Mouse (Mus musculus): Measurements from ENCODE around the gene H2al1h. TPM values are rescaled to one million over a fixed set of nuclear protein-coding genes. Genes with fewer than 3 reads are reported as not detected.

H2al1h gene
- not detected in 2 replicates for polyA plus RNA-seq (2015; fragmentation: Nextera tagmentation; extraction: Ambion mirVana)

GRCm38 (mm10) chrX:11321192-11321591, at the start of gene H2al1h:
TSS of gene H2al1h (plus strand) at chrX:11321492.

DNA sequence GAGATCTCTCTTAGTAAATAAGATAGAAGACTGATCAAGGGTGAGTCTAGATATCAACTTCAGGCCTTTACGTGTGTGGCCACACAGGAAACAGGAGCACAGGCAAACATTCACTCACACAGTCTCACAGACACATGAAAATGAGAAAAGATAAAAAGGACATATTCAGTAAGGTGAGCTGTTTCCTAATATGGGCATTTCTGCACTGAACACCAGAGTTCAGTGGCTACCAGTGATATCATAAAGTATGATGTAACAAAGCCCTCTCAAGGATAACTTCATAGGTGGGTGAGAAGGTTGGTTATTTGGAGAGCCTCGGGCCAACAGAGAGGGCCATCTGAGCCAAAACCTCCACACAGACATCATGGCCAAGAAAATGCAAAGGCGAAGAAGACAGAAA, 22.3 kb upstream of the H2al1h start, which contains the start of gene H2al1a:
H2al1a (plus strand) TSS at position 301 of the 400 bp plus-strand sequence.

GRCm38 (mm10) chrX:11302132-11302531, 19.2 kb upstream of the H2al1h start, which contains the start of gene H2al1b:
TSS of gene H2al1b (plus strand) at chrX:11302432.

GRCm38 (mm10) chrX:11305355-11305754, 15.9 kb upstream of the H2al1h start, which contains the start of gene H2al1c:
TSS of gene H2al1c (plus strand) at chrX:11305655.

DNA sequence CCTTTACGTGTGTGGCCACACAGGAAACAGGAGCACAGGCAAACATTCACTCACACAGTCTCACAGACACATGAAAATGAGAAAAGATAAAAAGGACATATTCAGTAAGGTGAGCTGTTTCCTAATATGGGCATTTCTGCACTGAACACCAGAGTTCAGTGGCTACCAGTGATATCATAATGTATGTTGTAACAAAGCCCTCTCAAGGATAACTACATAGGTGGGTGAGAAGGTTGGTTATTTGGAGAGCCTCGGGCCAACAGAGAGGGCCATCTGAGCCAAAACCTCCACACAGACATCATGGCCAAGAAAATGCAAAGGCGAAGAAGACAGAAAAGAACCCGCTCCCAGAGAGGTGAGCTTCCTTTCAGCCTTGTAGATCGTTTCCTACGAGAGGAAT, 12.8 kb upstream of the H2al1h start, which contains the start of gene H2al1d:
H2al1d (plus strand) TSS at position 301 of the 400 bp plus-strand sequence.

DNA sequence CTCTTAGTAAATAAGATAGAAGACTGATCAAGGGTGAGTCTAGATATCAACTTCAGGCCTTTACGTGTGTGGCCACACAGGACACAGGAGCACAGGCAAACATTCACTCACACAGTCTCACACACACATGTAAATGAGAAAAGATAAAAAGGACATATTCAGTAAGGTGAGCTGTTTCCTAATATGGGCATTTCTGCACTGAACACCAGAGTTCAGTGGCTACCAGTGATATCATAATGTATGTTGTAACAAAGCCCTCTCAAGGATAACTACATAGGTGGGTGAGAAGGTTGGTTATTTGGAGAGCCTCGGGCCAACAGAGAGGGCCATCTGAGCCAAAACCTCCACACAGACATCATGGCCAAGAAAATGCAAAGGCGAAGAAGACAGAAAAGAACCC, 9.7 kb upstream of the H2al1h start, which contains the start of gene H2al1e:
H2al1e (plus strand) TSS at position 301 of the 400 bp plus-strand sequence.

GRCm38 (mm10) chrX:11314858-11315257, 6.4 kb upstream of the H2al1h start, which contains the start of gene H2al1f:
TSS of gene H2al1f (plus strand) at chrX:11315158.

DNA sequence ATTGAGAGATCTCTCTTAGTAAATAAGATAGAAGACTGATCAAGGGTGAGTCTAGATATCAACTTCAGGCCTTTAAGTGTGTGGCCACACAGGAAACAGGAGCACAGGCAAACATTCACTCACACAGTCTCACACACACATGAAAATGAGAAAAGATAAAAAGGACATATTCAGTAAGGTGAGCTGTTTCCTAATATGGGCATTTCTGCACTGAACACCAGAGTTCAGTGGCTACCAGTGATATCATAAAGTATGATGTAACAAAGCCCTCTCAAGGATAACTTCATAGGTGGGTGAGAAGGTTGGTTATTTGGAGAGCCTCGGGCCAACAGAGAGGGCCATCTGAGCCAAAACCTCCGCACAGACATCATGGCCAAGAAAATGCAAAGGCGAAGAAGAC, 3.3 kb upstream of the H2al1h start, which contains the start of gene H2al1g:
H2al1g (plus strand) TSS at position 301 of the 400 bp plus-strand sequence.

DNA sequence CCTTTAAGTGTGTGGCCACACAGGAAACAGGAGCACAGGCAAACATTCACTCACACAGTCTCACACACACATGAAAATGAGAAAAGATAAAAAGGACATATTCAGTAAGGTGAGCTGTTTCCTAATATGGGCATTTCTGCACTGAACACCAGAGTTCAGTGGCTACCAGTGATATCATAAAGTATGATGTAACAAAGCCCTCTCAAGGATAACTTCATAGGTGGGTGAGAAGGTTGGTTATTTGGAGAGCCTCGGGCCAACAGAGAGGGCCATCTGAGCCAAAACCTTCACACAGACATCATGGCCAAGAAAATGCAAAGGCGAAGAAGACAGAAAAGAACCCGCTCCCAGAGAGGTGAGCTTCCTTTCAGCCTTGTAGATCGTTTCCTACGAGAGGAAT, 3.1 kb downstream of the H2al1h start, which contains the start of gene H2al1i:
H2al1i (plus strand) TSS at position 301 of the 400 bp plus-strand sequence.

DNA sequence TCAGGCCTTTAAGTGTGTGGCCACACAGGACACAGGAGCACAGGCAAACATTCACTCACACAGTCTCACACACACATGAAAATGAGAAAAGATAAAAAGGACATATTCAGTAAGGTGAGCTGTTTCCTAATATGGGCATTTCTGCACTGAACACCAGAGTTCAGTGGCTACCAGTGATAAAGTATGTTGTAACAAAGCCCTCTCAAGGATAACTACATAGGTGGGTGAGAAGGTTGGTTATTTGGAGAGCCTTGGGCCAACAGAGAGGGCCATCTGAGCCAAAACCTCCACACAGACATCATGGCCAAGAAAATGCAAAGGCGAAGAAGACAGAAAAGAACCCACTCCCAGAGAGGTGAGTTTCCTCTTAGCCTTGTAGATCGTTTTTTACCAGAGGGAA, 6.2 kb downstream of the H2al1h start, which contains the start of gene H2al1j:
H2al1j (plus strand) TSS at position 301 of the 400 bp plus-strand sequence.

Other genes starting within 250 kb of the H2al1h start
- not detected in 2 replicates for gene H2al1a, start 22.2 kb upstream of the H2al1h start, polyA plus RNA-seq (2015; fragmentation: Nextera tagmentation; extraction: Ambion mirVana)
- not detected in 2 replicates for gene H2al1b, start 19.1 kb upstream of the H2al1h start, polyA plus RNA-seq (2015; fragmentation: Nextera tagmentation; extraction: Ambion mirVana)
- not detected in 2 replicates for gene H2al1c, start 15.8 kb upstream of the H2al1h start, polyA plus RNA-seq (2015; fragmentation: Nextera tagmentation; extraction: Ambion mirVana)
- not detected in 2 replicates for gene H2al1d, start 12.7 kb upstream of the H2al1h start, polyA plus RNA-seq (2015; fragmentation: Nextera tagmentation; extraction: Ambion mirVana)
- not detected in 2 replicates for gene H2al1e, start 9.6 kb upstream of the H2al1h start, polyA plus RNA-seq (2015; fragmentation: Nextera tagmentation; extraction: Ambion mirVana)
- gene H2al1f, start 6.3 kb upstream of the H2al1h start, polyA plus RNA-seq (2015; fragmentation: Nextera tagmentation; extraction: Ambion mirVana): not detected in 2 replicates
- gene H2al1g, start 3.2 kb upstream of the H2al1h start, polyA plus RNA-seq (2015; fragmentation: Nextera tagmentation; extraction: Ambion mirVana): not detected in 2 replicates
- gene H2al1i, start 3.2 kb downstream of the H2al1h start, polyA plus RNA-seq (2015; fragmentation: Nextera tagmentation; extraction: Ambion mirVana): not detected in 2 replicates
- gene H2al1j, start 6.3 kb downstream of the H2al1h start, polyA plus RNA-seq (2015; fragmentation: Nextera tagmentation; extraction: Ambion mirVana): not detected in 2 replicates